Comparison of ENCODE assay signal across 8 mouse cellular contexts in the genomic region with DNA sequence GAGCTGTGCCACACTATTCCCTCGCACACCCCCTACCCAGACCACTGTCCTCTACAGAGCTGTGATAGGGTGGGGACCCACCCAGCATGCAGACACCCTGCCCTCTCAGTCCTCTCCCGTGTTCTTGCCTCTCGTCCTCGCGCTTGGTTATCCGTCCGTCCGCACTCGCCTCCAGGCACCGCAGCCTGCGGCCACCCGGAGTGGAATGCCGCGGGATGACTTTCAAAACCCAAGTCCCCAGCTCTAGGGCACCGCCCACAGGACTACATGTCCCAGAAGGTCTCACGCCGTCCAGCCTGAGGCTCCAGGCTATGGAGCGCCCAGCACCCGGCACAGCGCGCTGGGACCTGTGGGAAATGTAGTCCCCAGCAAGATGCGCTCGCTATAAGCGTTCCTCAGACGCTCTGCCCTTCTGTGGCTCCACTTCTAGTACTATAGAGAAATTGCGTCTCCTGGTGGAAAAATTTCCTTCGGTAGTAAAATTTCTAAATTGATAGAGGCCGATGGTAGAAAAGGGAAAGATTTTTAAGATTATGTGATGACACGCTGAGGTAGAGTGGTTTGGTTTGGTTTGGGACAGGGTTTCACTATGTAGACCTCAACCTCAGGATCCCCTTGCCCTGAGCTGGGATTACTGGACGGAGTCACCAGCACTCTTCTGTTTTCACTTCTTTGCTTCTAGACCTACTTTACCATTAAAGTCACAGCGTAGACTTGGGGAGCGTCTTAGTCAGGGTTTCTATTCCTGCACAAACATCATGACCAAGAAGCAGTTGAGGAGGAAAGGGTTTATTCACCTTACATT. TPM values are rescaled to one million over a fixed set of nuclear protein-coding genes. Genes with fewer than 3 reads are reported as not detected.
DNase-seq lines count a peak whose midpoint lies in the region; ATAC-seq and TF ChIP-seq lines count a peak whose summit lies in the region.

A gene (minus strand): TSS at position 210 of the 805 bp plus-strand sequence.

- TF ChIP-seq CTCF in thymus, adult 2 months (IDR thresholded peaks at IDR 0.05; ENCODE audit: borderline replicate concordance, control insufficient read depth, extremely low read depth, insufficient read depth, low read length, poor library complexity), result no peak

- H3K9me3 ChIP-seq in forebrain, embryonic 13.5 days (replicated peaks), result no peaks in the 10 kb centered on the region
- no peaks in the 10 kb centered on the region for H3K9me3 ChIP-seq in heart, embryonic 16.5 days (replicated peaks; ENCODE audit: control insufficient read depth, low read length)
- H3K9me3 ChIP-seq in liver, embryonic 12.5 days (replicated peaks), result no peaks in the 10 kb centered on the region
- H3K9me3 ChIP-seq in neural tube, embryonic 15.5 days (replicated peaks), result no peaks in the 10 kb centered on the region

- peak within 1 kb of the TSS; percentile 77 for H3K4me2 ChIP-seq in forebrain, embryonic 13.5 days
- H3K4me2 ChIP-seq in heart, embryonic 16.5 days (ENCODE audit: low read depth, low read length), result peak within 1 kb of the TSS; percentile 84
- H3K4me2 ChIP-seq in liver, embryonic 12.5 days, result peak within 1 kb of the TSS; percentile 59
- peak within 1 kb of the TSS; percentile 88 for H3K4me2 ChIP-seq in neural tube, embryonic 15.5 days

- 16% methylated on average over 32 of the region's 32 CpGs for WGBS in thymus, adult 2 months
- 12% methylated on average over 32 of the region's 32 CpGs for WGBS in forebrain, embryonic 13.5 days
- 9% methylated on average over 32 of the region's 32 CpGs for WGBS in heart, embryonic 16.5 days
- WGBS in liver, embryonic 12.5 days (ENCODE audit: insufficient replicate concordance), result 12% methylated on average over 32 of the region's 32 CpGs
- 12% methylated on average over 32 of the region's 32 CpGs for WGBS in neural tube, embryonic 15.5 days

- no peak within 1 kb of the TSS for H3K27ac ChIP-seq in thymus, adult 2 months (ENCODE audit: control insufficient read depth, insufficient read depth, low read length)
- H3K27ac ChIP-seq in forebrain, embryonic 13.5 days, result no peak within 1 kb of the TSS
- peak within 1 kb of the TSS; percentile 9; the same call in 1 of the 2 replicates for H3K27ac ChIP-seq in heart, embryonic 16.5 days (ENCODE audit: low read length)
- no peak within 1 kb of the TSS for H3K27ac ChIP-seq in liver, embryonic 12.5 days
- no peak within 1 kb of the TSS for H3K27ac ChIP-seq in neural tube, embryonic 15.5 days (replicated peaks)

- H3K4me1 ChIP-seq in thymus, adult 2 months (replicated peaks; ENCODE audit: control insufficient read depth, insufficient read depth, low read length), result no peaks in the 10 kb centered on the region
- H3K4me1 ChIP-seq in forebrain, embryonic 13.5 days, result no peaks in the 10 kb centered on the region
- peaks cover 7% of the 10 kb centered on the region for H3K4me1 ChIP-seq in heart, embryonic 16.5 days (ENCODE audit: control insufficient read depth, insufficient read depth, low read length)
- H3K4me1 ChIP-seq in liver, embryonic 12.5 days, result no peaks in the 10 kb centered on the region
- peaks cover 7% of the 10 kb centered on the region; the same call in 1 of the 2 replicates for H3K4me1 ChIP-seq in neural tube, embryonic 15.5 days

- DNase-seq in thymus, postnatal 25 days, result peak; percentile 2
- DNase-seq in thymus, adult 2 months, result no peak
- peak; percentile 84 to 90 for DNase-seq in kidney, postnatal 25 days
- peak; percentile 75 to 86 for DNase-seq in urinary bladder, postnatal 36 days (ENCODE audit: low spot score in 2 of 2)

- no peaks in the 10 kb centered on the region for H3K27me3 ChIP-seq in thymus, adult 2 months (ENCODE audit: control insufficient read depth, insufficient read depth, low read length)
- H3K27me3 ChIP-seq in forebrain, embryonic 13.5 days, result no peaks in the 10 kb centered on the region
- H3K27me3 ChIP-seq in heart, embryonic 16.5 days (ENCODE audit: control insufficient read depth, insufficient read depth, low read length), result no peaks in the 10 kb centered on the region
- H3K27me3 ChIP-seq in liver, embryonic 12.5 days (replicated peaks), result no peaks in the 10 kb centered on the region
- H3K27me3 ChIP-seq in neural tube, embryonic 15.5 days (replicated peaks), result no peaks in the 10 kb centered on the region

- H3K36me3 ChIP-seq in thymus, adult 2 months (ENCODE audit: control insufficient read depth, insufficient read depth, low read length), result no peaks in the 10 kb centered on the region
- no peaks in the 10 kb centered on the region for H3K36me3 ChIP-seq in forebrain, embryonic 13.5 days (ENCODE audit: poor library complexity, severe bottlenecking)
- no peaks in the 10 kb centered on the region for H3K36me3 ChIP-seq in heart, embryonic 16.5 days (ENCODE audit: control insufficient read depth, insufficient read depth)
- no peaks in the 10 kb centered on the region for H3K36me3 ChIP-seq in liver, embryonic 12.5 days
- H3K36me3 ChIP-seq in neural tube, embryonic 15.5 days, result no peaks in the 10 kb centered on the region

- ATAC-seq in forebrain, embryonic 13.5 days, result peak; percentile 100
- peak; percentile 100 for ATAC-seq in heart, embryonic 16.5 days (replicated peaks; ENCODE audit: extremely low read depth, insufficient read depth, low FRiP score)
- ATAC-seq in liver, embryonic 12.5 days, result peak; percentile 96
- peak; percentile 100 for ATAC-seq in neural tube, embryonic 15.5 days (ENCODE audit: low FRiP score)

- TF ChIP-seq POLR2A in thymus, adult 2 months (IDR thresholded peaks at IDR 0.05; ENCODE audit: control insufficient read depth, extremely low read depth, insufficient read depth, low read length, poor library complexity), result no peak

- H3K9ac ChIP-seq in forebrain, embryonic 13.5 days, result peak within 1 kb of the TSS; percentile 59
- peak within 1 kb of the TSS; percentile 71 for H3K9ac ChIP-seq in heart, embryonic 16.5 days (ENCODE audit: low read length)
- 0 out of 2 replicates have a peak within 1 kb of the TSS, but pooled peaks have one; percentile 35 for H3K9ac ChIP-seq in liver, embryonic 12.5 days
- H3K9ac ChIP-seq in neural tube, embryonic 15.5 days (replicated peaks), result peak within 1 kb of the TSS; percentile 59

- no peak within 1 kb of the TSS for H3K4me3 ChIP-seq in thymus, adult 2 months (ENCODE audit: control insufficient read depth, insufficient read depth, low read length)
- peak within 1 kb of the TSS; percentile 46 for H3K4me3 ChIP-seq in forebrain, embryonic 13.5 days
- peak within 1 kb of the TSS; percentile 67 for H3K4me3 ChIP-seq in heart, embryonic 16.5 days (ENCODE audit: low read length)
- peak within 1 kb of the TSS; percentile 48 for H3K4me3 ChIP-seq in liver, embryonic 12.5 days
- peak within 1 kb of the TSS; percentile 54 for H3K4me3 ChIP-seq in neural tube, embryonic 15.5 days (replicated peaks)

RNA-seq across cellular contexts. Expression of the gene that starts here (rescaled TPM):
- polyA plus RNA-seq in thymus, adult 2 months (2012; rRNA removed), result 0.05 and 0.15 TPM in 2 replicates
- 0.84 and 1.3 TPM in 2 replicates for polyA plus RNA-seq in forebrain, embryonic 13.5 days (2015; fragmentation: Nextera tagmentation; extraction: Ambion mirVana)
- 6.6 and 11.6 TPM in 2 replicates for polyA plus RNA-seq in heart, embryonic 16.5 days (2015; fragmentation: Nextera tagmentation; extraction: Ambion mirVana)
- polyA plus RNA-seq in liver, embryonic 12.5 days (2016; fragmentation: Nextera tagmentation; extraction: Ambion mirVana), result 2.1 and 2.8 TPM in 2 replicates
- 5.7 and 7.2 TPM in 2 replicates for polyA plus RNA-seq in neural tube, embryonic 15.5 days (2015; fragmentation: Nextera tagmentation; extraction: Ambion mirVana)
